17 mouse cellular contexts compared by ENCODE assay signal in genomic region chr12:83220964-83221363, GRCm38 (mm10).
"Had no signal": no experiment of that assay in that cellular context is flagged by ENCODE, and none has a peak within 500 bp of the region (broad histone marks: within the 10 kb centered on the region; RNA-seq: fewer than 3 reads in every experiment).

No protein-coding gene starts in this region.

- DNase-seq: liver, embryonic 13.5 days; liver, postnatal 0 days; lung, adult 2 months; lung, postnatal 36 days; midbrain, embryonic 14.5 days; right cerebral cortex, postnatal 14 days; thymus, adult 18-20 months; thymus, postnatal 14 days; thymus, postnatal 36 days had no signal

- H3K4me1 ChIP-seq: liver, embryonic 13.5 days; liver, embryonic 15.5 days; midbrain, embryonic 12.5 days; neural tube, embryonic 13.5 days; neural tube, embryonic 15.5 days had no signal

- H3K4me3 ChIP-seq: liver, embryonic 13.5 days; liver, embryonic 15.5 days; midbrain, embryonic 10.5 days; midbrain, embryonic 12.5 days; myocyte; neural tube, embryonic 13.5 days; neural tube, embryonic 15.5 days had no signal

- H3K9me3 ChIP-seq: liver, embryonic 13.5 days; liver, embryonic 15.5 days; midbrain, embryonic 10.5 days; midbrain, embryonic 12.5 days; neural tube, embryonic 13.5 days; neural tube, embryonic 15.5 days had no signal

- H3K4me2 ChIP-seq: liver, embryonic 13.5 days; liver, embryonic 15.5 days; midbrain, embryonic 12.5 days; neural tube, embryonic 13.5 days; neural tube, embryonic 15.5 days had no signal

- ATAC-seq: liver, postnatal 0 days; midbrain, embryonic 16.5 days had no signal

- H3K27ac ChIP-seq: liver, embryonic 13.5 days; liver, embryonic 15.5 days; macrophage; midbrain, embryonic 10.5 days; midbrain, embryonic 12.5 days; neural tube, embryonic 13.5 days; neural tube, embryonic 15.5 days had no signal

- H3K36me3 ChIP-seq: liver, embryonic 13.5 days; liver, embryonic 15.5 days; midbrain, embryonic 10.5 days; midbrain, embryonic 12.5 days; neural tube, embryonic 13.5 days; neural tube, embryonic 15.5 days had no signal

- H3K9ac ChIP-seq: liver, embryonic 13.5 days; liver, embryonic 15.5 days; liver, postnatal 0 days; midbrain, embryonic 12.5 days; neural tube, embryonic 13.5 days; neural tube, embryonic 15.5 days had no signal

- H3K27me3 ChIP-seq: liver, embryonic 13.5 days; liver, embryonic 15.5 days; midbrain, embryonic 12.5 days; neural tube, embryonic 13.5 days; neural tube, embryonic 15.5 days had no signal
